Mouse (Mus musculus): ENCODE measurements around the gene Cradd. TPM values are rescaled to one million over a fixed set of nuclear protein-coding genes. Genes with fewer than 3 reads are reported as not detected.

Cradd gene
- total and polyA plus RNA-seq, 3 experiments, result 1.9 to 9.0 TPM; not detected in 1

- Histone ChIP-seq H3K79me2 (ENCODE audit: control insufficient read depth, insufficient read depth, low read length, poor library complexity) (no peaks in the 10 kb centered on the region), H3K27me3 (ENCODE audit: control insufficient read depth in 1 of 2, insufficient read depth in 2 of 2, low read length in 2 of 2) (peaks cover 4 to 6% of the 10 kb centered on the region in 2 experiments; a peak in 2 of 4 replicates), H3K36me3 (ENCODE audit: control insufficient read depth in 1 of 2, insufficient read depth in 2 of 2, low read length in 2 of 2) (no peaks in the 10 kb centered on the region), H3K4me1 (ENCODE audit: control insufficient read depth in 1 of 2, insufficient read depth in 2 of 2, low read length in 2 of 2) (no peaks in the 10 kb centered on the region), H3K4me3 (ENCODE audit: control insufficient read depth in 1 of 2, insufficient read depth in 1 of 2, low read depth in 2 of 2, low read length in 2 of 2) (no peak overlapping the region), H3K9ac (ENCODE audit: control insufficient read depth, low read depth, low read length, poor library complexity, severe bottlenecking) (no peak overlapping the region), H3K9me3 (replicated peaks; ENCODE audit: insufficient read depth, low read length) (no peaks in the 10 kb centered on the region), H3K27ac (ENCODE audit: control insufficient read depth, low read depth, low read length) (no peak overlapping the region)
- DNase-seq (ENCODE audit: low read depth, low spot score), result no peak
- no peak for TF ChIP-seq EP300 (IDR thresholded peaks at IDR 0.05; ENCODE audit: low read depth in 1 of 2, low read length in 2 of 2)
- no peak for TF ChIP-seq ZC3H11A (IDR thresholded peaks at IDR 0.05; ENCODE audit: low read depth, low read length)
- no peak for TF ChIP-seq UBTF (IDR thresholded peaks at IDR 0.05; ENCODE audit: borderline replicate concordance, insufficient read depth, low read depth, low read length)
- no peak for TF ChIP-seq JUND (IDR thresholded peaks at IDR 0.05; ENCODE audit: low read depth, low read length)
- no peak for TF ChIP-seq TCF12 (IDR thresholded peaks at IDR 0.05; ENCODE audit: low read depth, low read length)
- no peak for TF ChIP-seq MAFK (IDR thresholded peaks at IDR 0.05; ENCODE audit: borderline replicate concordance, low read depth, low read length)
- TF ChIP-seq RAD21 (IDR thresholded peaks at IDR 0.05; ENCODE audit: low read depth, low read length), result no peak
- TF ChIP-seq GATA1 (IDR thresholded peaks at IDR 0.05; ENCODE audit: low read depth, low read length), result no peak
- no peak for TF ChIP-seq MXI1 (IDR thresholded peaks at IDR 0.05; ENCODE audit: low read depth, low read length)
- no peak for TF ChIP-seq POLR2AphosphoS2 (IDR thresholded peaks at IDR 0.05; ENCODE audit: low read length)
- TF ChIP-seq SIN3A (IDR thresholded peaks at IDR 0.05; ENCODE audit: low read length), result no peak
- no peak for TF ChIP-seq HCFC1 (IDR thresholded peaks at IDR 0.05; ENCODE audit: low read depth, low read length)
- TF ChIP-seq POLR2A (IDR thresholded peaks at IDR 0.05; ENCODE audit: control insufficient read depth in 1 of 2, insufficient read depth in 1 of 2, low read depth in 1 of 2, low read length in 2 of 2, poor library complexity in 1 of 2), result no peak
- no peak for TF ChIP-seq CHD1 (IDR thresholded peaks at IDR 0.05; ENCODE audit: low read depth, low read length)
Measured at GRCm38 (mm10) chr10:95170721-95171354, 153.1 kb downstream of the Cradd start.

GRCm38 (mm10) chr10:95164949-95165348 lies 159.0 kb downstream of the Cradd start:
- TF ChIP-seq USF1 (IDR thresholded peaks at IDR 0.05; ENCODE audit: low read depth, low read length), result no peak
- TF ChIP-seq SMC3 (IDR thresholded peaks at IDR 0.05; ENCODE audit: low read depth, low read length), result no peak
- no peak for TF ChIP-seq MAZ (IDR thresholded peaks at IDR 0.05; ENCODE audit: low read depth, low read length)
- no peak for TF ChIP-seq NRF1 (IDR thresholded peaks at IDR 0.05; ENCODE audit: insufficient read depth, low read depth, low read length, poor library complexity, severe bottlenecking)
- no peak for TF ChIP-seq MXI1 (IDR thresholded peaks at IDR 0.05; ENCODE audit: low read depth, low read length)
- TF ChIP-seq RAD21 (IDR thresholded peaks at IDR 0.05; ENCODE audit: low read depth, low read length), result no peak
- no peak for TF ChIP-seq TBP (IDR thresholded peaks at IDR 0.05; ENCODE audit: low read depth, low read length)
- TF ChIP-seq GATA1 (IDR thresholded peaks at IDR 0.05; ENCODE audit: low read depth, low read length), result no peak
- no peak for TF ChIP-seq JUND (IDR thresholded peaks at IDR 0.05; ENCODE audit: low read depth, low read length)
- no peak for TF ChIP-seq MEF2A (IDR thresholded peaks at IDR 0.05; ENCODE audit: extremely low read depth, insufficient replicate concordance, low read depth, low read length, poor library complexity, severe bottlenecking)
- no peak for TF ChIP-seq ZKSCAN1 (IDR thresholded peaks at IDR 0.05; ENCODE audit: low read depth, low read length)
- no peak for TF ChIP-seq UBTF (IDR thresholded peaks at IDR 0.05; ENCODE audit: borderline replicate concordance, insufficient read depth, low read depth, low read length)
- no peak for TF ChIP-seq POLR2A (IDR thresholded peaks at IDR 0.05; ENCODE audit: control insufficient read depth in 1 of 2, insufficient read depth in 1 of 2, low read depth in 1 of 2, low read length in 2 of 2, poor library complexity in 1 of 2)
- no peak for TF ChIP-seq CHD1 (IDR thresholded peaks at IDR 0.05; ENCODE audit: low read depth, low read length)
- no peak for TF ChIP-seq ZMIZ1 (IDR thresholded peaks at IDR 0.05; ENCODE audit: low read depth, low read length)
- TF ChIP-seq MYB (IDR thresholded peaks at IDR 0.05; ENCODE audit: low read depth, low read length), result no peak
- TF ChIP-seq MYC (IDR thresholded peaks at IDR 0.05; ENCODE audit: low read depth, low read length), result no peak
- TF ChIP-seq BHLHE40 (IDR thresholded peaks at IDR 0.05; ENCODE audit: borderline replicate concordance, low read depth, low read length), result no peak
- no peak for DNase-seq (ENCODE audit: low read depth, low spot score)
- Histone ChIP-seq H3K4me1 (ENCODE audit: control insufficient read depth in 1 of 2, insufficient read depth in 2 of 2, low read length in 2 of 2) (no peaks in the 10 kb centered on the region), H3K9ac (ENCODE audit: control insufficient read depth, low read depth, low read length, poor library complexity, severe bottlenecking) (no peak overlapping the region), H3K27ac (ENCODE audit: control insufficient read depth, low read depth, low read length) (no peak overlapping the region), H3K27me3 (ENCODE audit: control insufficient read depth in 1 of 2, insufficient read depth in 2 of 2, low read length in 2 of 2) (peaks cover 8 to 19% of the 10 kb centered on the region in 2 experiments; a peak in 3 of 4 replicates), H3K36me3 (ENCODE audit: control insufficient read depth in 1 of 2, insufficient read depth in 2 of 2, low read length in 2 of 2) (no peaks in the 10 kb centered on the region), H3K9me3 (replicated peaks; ENCODE audit: insufficient read depth, low read length) (no peaks in the 10 kb centered on the region), H3K79me2 (ENCODE audit: control insufficient read depth, insufficient read depth, low read length, poor library complexity) (no peaks in the 10 kb centered on the region), H3K4me3 (ENCODE audit: control insufficient read depth in 1 of 2, insufficient read depth in 1 of 2, low read depth in 2 of 2, low read length in 2 of 2) (no peak overlapping the region)
